Mouse (Mus musculus) intestine, postnatal 0 days (tissue): ENCODE measurements around the gene Trpm4. TPM values are rescaled to one million over a fixed set of nuclear protein-coding genes. Genes with fewer than 3 reads are reported as not detected.
A peak's percentile ranks its signal among the peaks of the same experiment; 100 is the strongest.

Experiments used
- ATAC-seq: fragments of 200-750 bp; cut with Nextera tagmentation; 2 replicates; pipeline ENCODE4 v1.8.0; 2017; ENCODE audit warnings: mild to moderate bottlenecking, moderate TSS enrichment, moderate library complexity
- H3K27ac ChIP-seq: fragments of 300-500 bp; sonication (generic); 2 replicates; pipeline ENCODE4 v1.5.1; 2014; ENCODE audit warnings: mild to moderate bottlenecking, low read depth, low read length, moderate library complexity
- H3K27me3 ChIP-seq: fragments of 300-500 bp; sonication (generic); replicated peaks from 2 replicates; pipeline ENCODE4 v1.6.1; 2014; ENCODE audit warnings: low read length, mixed read lengths; ENCODE audit not compliant: control insufficient read depth, insufficient read depth
- H3K36me3 ChIP-seq: fragments of 300-500 bp; sonication (generic); 2 replicates; pipeline ENCODE4 v1.6.1; 2014; ENCODE audit warnings: mild to moderate bottlenecking, moderate library complexity; ENCODE audit not compliant: control insufficient read depth, insufficient read depth
- H3K4me1 ChIP-seq: fragments of 300-500 bp; sonication (generic); replicated peaks from 2 replicates; pipeline ENCODE4 v1.6.1; 2014; ENCODE audit warnings: antibody characterized with exemption, low read length, mixed read lengths; ENCODE audit not compliant: control insufficient read depth, insufficient read depth
- H3K4me2 ChIP-seq: fragments of 300-500 bp; sonication (generic); replicated peaks from 2 replicates; pipeline ENCODE4 v1.6.1; 2014; ENCODE audit warnings: low read depth, mild to moderate bottlenecking, moderate library complexity
- H3K4me3 ChIP-seq: fragments of 300-500 bp; sonication (generic); 2 replicates; pipeline ENCODE4 v1.5.1; 2014; ENCODE audit warnings: low read depth, low read length
- H3K9ac ChIP-seq: fragments of 300-500 bp; sonication (generic); 2 replicates; pipeline ENCODE4 v1.6.1; 2014; ENCODE audit warnings: mild to moderate bottlenecking, low read depth, low read length
- H3K9me3 ChIP-seq: fragments of 300-500 bp; sonication (generic); 2 replicates; pipeline ENCODE4 v1.6.1; 2016; ENCODE audit warnings: mixed run types; ENCODE audit not compliant: control insufficient read depth
- CTCF ChIP-seq: sonication (generic); IDR thresholded peaks from 2 replicates; pipeline ENCODE4 v1.5.1; 2016; ENCODE audit warnings: low read depth, mild to moderate bottlenecking, control low read depth, antibody characterized with exemption, moderate library complexity
- WGBS: fragments of 180-500 bp; shearing (Covaris S2); extraction: QIAGEN DNeasy Blood & Tissue Kit; methylation state at CpG from one replicate; pipeline ENCODE4 v1.1.7; 2014; 5-methylcytosine and 5-hydroxymethylcytosine counted together
- polyA plus RNA-seq: library from polyadenylated mRNA; unstranded; fragments of >200 nt; fragmentation: Nextera tagmentation; extraction: Ambion mirVana; gene quantifications from 2 replicates; pipeline ENCODE4 v1.2.1, GENCODE M21; 2015

The Trpm4 gene
- polyA plus RNA-seq, 1 experiment from 2014 or later, result 49.4 TPM

- no peak for ATAC-seq
- no peaks in the 10 kb centered on the region for H3K27me3 ChIP-seq
- no peaks in the 10 kb centered on the region; the same call in 1 of the 2 replicates for H3K4me1 ChIP-seq
- H3K9ac ChIP-seq, result no peak overlapping the region
- H3K4me3 ChIP-seq, result no peak overlapping the region
- no peak for TF ChIP-seq CTCF
- peaks cover 58% of the 10 kb centered on the region for H3K36me3 ChIP-seq
- 24% methylated on average over 8 of the region's 8 CpGs for WGBS
- peak overlapping the region; percentile 54 for H3K27ac ChIP-seq
- H3K4me2 ChIP-seq, result no peak overlapping the region
- H3K9me3 ChIP-seq, result no peaks in the 10 kb centered on the region
These were observed 21.6 kb downstream of the Trpm4 start for GRCm38 (mm10) chr7:45312023-45312422.

GRCm38 (mm10) chr7:45309455-45309854 lies 24.1 kb downstream of the Trpm4 start:
- Histone ChIP-seq H3K9me3 (no peaks in the 10 kb centered on the region), H3K36me3 (peaks cover 47% of the 10 kb centered on the region), H3K9ac (no peak overlapping the region), H3K27me3 (no peaks in the 10 kb centered on the region), H3K4me2 (no peak overlapping the region), H3K4me1 (no peaks in the 10 kb centered on the region; the same call in 1 of the 2 replicates), H3K4me3 (no peak overlapping the region), H3K27ac (no peak overlapping the region)
- whole genome bisulfite sequencing, result 17% methylated on average over 9 of the region's 9 CpGs
- peak; percentile 87 for TF ChIP-seq CTCF
- no peak for ATAC-seq

DNA sequence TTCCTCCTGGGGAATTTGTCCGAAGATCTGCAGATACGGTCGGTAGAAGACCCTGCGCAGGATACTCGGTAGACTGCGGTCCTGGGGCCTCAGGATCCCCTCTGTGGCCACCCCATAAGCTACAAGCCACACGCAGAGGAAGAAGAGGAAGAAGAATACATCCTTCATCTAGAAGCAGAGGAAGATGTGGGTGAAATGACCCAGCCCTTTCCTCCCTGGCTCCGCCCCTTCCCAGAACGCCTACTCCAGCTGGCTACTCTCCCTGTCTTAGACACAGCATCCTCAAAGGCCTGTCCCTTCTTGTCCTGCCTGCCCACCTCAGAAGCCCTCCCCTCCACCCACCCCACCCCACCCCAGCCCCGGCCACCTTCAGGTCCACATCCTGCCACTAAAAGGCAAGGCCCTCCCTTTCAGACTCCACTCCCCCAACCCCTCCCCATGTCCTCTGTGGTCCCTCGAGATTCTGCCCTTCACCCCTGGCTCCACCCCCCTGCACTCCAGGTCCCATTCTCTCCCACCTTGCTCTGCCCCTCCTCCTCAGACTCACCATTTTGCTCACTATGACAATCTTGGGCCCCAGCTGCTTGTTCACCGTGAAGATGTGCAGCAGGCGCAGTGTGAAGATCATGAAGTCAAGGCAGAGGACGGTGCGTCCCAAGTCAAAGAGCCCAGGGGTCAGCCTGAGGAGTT lies 24.9 kb downstream of the Trpm4 start:
- Histone ChIP-seq H3K9ac (no peak overlapping the region), H3K27ac (no peak overlapping the region), H3K4me1 (no peaks in the 10 kb centered on the region; the same call in 1 of the 2 replicates), H3K9me3 (no peaks in the 10 kb centered on the region), H3K4me2 (no peak overlapping the region), H3K4me3 (no peak overlapping the region), H3K27me3 (no peaks in the 10 kb centered on the region), H3K36me3 (peaks cover 52% of the 10 kb centered on the region)
- TF ChIP-seq CTCF, result no peak
- ATAC-seq, result no peak
- 73% methylated on average over 15 of the region's 15 CpGs for WGBS

GRCm38 (mm10) chr7:45305275-45305674 lies 28.3 kb downstream of the Trpm4 start:
- no peaks in the 10 kb centered on the region; the same call in 1 of the 2 replicates for H3K4me1 ChIP-seq
- ATAC-seq, result peak; percentile 78
- H3K9me3 ChIP-seq, result no peaks in the 10 kb centered on the region
- 8% methylated on average over 17 of the region's 17 CpGs for WGBS
- no peak overlapping the region for H3K27ac ChIP-seq
- no peak overlapping the region for H3K9ac ChIP-seq
- no peak overlapping the region for H3K4me3 ChIP-seq
- H3K4me2 ChIP-seq, result peak overlapping the region; percentile 47
- H3K36me3 ChIP-seq, result peaks cover 55% of the 10 kb centered on the region
- no peaks in the 10 kb centered on the region for H3K27me3 ChIP-seq
- peak; percentile 97 for TF ChIP-seq CTCF

DNA sequence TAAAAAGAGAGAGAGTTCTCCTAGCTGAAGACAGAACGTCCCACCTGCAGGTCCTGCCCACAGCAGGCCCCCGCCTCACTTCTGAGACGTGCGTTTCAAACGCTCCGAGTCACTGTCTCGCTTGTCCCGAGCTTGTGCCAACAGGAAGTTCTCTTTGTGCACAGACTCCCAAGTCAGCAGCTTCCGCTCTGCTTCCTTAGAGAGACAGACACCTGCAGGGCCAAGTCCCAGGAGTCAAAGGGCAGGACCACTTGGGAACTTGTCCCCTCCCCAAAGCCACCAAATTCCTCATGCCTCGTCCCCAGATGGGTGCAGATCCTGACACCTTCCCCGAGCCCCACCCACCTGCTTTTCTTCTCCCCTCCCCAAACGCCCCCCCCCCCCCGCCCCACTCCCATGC lies 28.7 kb downstream of the Trpm4 start:
- Histone ChIP-seq H3K27me3 (no peaks in the 10 kb centered on the region), H3K9me3 (no peaks in the 10 kb centered on the region), H3K4me3 (no peak overlapping the region), H3K36me3 (peaks cover 51% of the 10 kb centered on the region), H3K9ac (no peak overlapping the region), H3K4me1 (no peaks in the 10 kb centered on the region; the same call in 1 of the 2 replicates), H3K4me2 (peak overlapping the region; percentile 47), H3K27ac (no peak overlapping the region; the same call in 1 of the 2 replicates)
- peak; percentile 17; the same call in 1 of the 2 replicates for ATAC-seq
- 18% methylated on average over 12 of the region's 13 CpGs for WGBS
- no peak for TF ChIP-seq CTCF

GRCm38 (mm10) chr7:45302626-45303025 lies 31.0 kb downstream of the Trpm4 start:
- Histone ChIP-seq H3K9ac (no peak overlapping the region), H3K27me3 (no peaks in the 10 kb centered on the region), H3K36me3 (peaks cover 34% of the 10 kb centered on the region), H3K9me3 (no peaks in the 10 kb centered on the region), H3K4me2 (no peak overlapping the region), H3K4me3 (no peak overlapping the region), H3K4me1 (no peaks in the 10 kb centered on the region), H3K27ac (no peak overlapping the region)
- TF ChIP-seq CTCF, result no peak
- ATAC-seq, result no peak
- WGBS, result 64% methylated on average over 8 of the region's 8 CpGs
